Mouse (Mus musculus) spleen, adult 2 months (tissue): ENCODE results near the gene Fndc3b.

ENCODE experiments used
- CTCF ChIP-seq: fragments of 200-500 bp; IDR thresholded peaks from 2 replicates; pipeline ENCODE4 v1.5.1; 2011; ENCODE audit warnings: mild to moderate bottlenecking, inconsistent platforms; ENCODE audit not compliant: insufficient read depth, insufficient read length, insufficient replicate concordance; ENCODE audit errors: extremely low read depth
- POLR2A ChIP-seq: fragments of 200-500 bp; IDR thresholded peaks from 2 replicates; pipeline ENCODE4 v1.6.1; 2011; ENCODE audit warnings: low read depth, low read length, inconsistent platforms

- TF ChIP-seq CTCF (no peak), POLR2A (no peak)
Observed at GRCm38 (mm10) chr3:27658198-27658763, 52.8 kb downstream of the Fndc3b start.
